Mouse (Mus musculus) intestine, embryonic 14.5 days (tissue): ENCODE measurements around the gene Smad6. TPM values are rescaled to one million over a fixed set of nuclear protein-coding genes. Genes with fewer than 3 reads are reported as not detected.
A peak's percentile ranks its signal among the peaks of the same experiment; 100 is the strongest.

Experiments
- ATAC-seq: fragments of 200-750 bp; cut with Nextera tagmentation; replicated peaks from 2 replicates; pipeline ENCODE4 v1.8.0; 2017; ENCODE audit warnings: low read depth, moderate number of reproducible peaks, moderate TSS enrichment, moderate library complexity; ENCODE audit not compliant: low FRiP score, low TSS enrichment
- DNase-seq: peaks from one replicate; pipeline ENCODE4 v3.0.0-alpha.2; 2018; ENCODE audit warnings: low spot score
- H3K27ac ChIP-seq: fragments of 300-500 bp; sonication (generic); 2 replicates; pipeline ENCODE4 v1.5.1; 2014; ENCODE audit warnings: low read depth, mild to moderate bottlenecking, control low read depth
- H3K27me3 ChIP-seq: fragments of 300-500 bp; sonication (generic); replicated peaks from 2 replicates; pipeline ENCODE4 v1.6.1; 2014; ENCODE audit warnings: low read length, control low read depth; ENCODE audit not compliant: control insufficient read depth, insufficient read depth
- H3K36me3 ChIP-seq: fragments of 300-500 bp; sonication (generic); 2 replicates; pipeline ENCODE4 v1.6.1; 2014; ENCODE audit warnings: low read length, control low read depth; ENCODE audit not compliant: control insufficient read depth, insufficient read depth
- H3K4me1 ChIP-seq: fragments of 300-500 bp; sonication (generic); replicated peaks from 2 replicates; pipeline ENCODE4 v1.6.1; 2014; ENCODE audit warnings: low read length, control low read depth, mixed read lengths; ENCODE audit not compliant: control insufficient read depth, insufficient read depth
- H3K4me2 ChIP-seq: fragments of 300-500 bp; sonication (generic); 2 replicates; pipeline ENCODE4 v1.6.1; 2014; ENCODE audit warnings: low read length
- H3K4me3 ChIP-seq: fragments of 300-500 bp; sonication (generic); 2 replicates; pipeline ENCODE4 v1.5.1; 2014; ENCODE audit warnings: low read depth, low read length, control low read depth, mixed read lengths
- H3K9ac ChIP-seq: fragments of 300-500 bp; sonication (generic); 2 replicates; pipeline ENCODE4 v1.6.1; 2014; ENCODE audit warnings: mild to moderate bottlenecking, low read length
- H3K9me3 ChIP-seq: fragments of 300-500 bp; sonication (generic); 2 replicates; pipeline ENCODE4 v1.6.1; 2016; ENCODE audit warnings: low read length, control low read depth; ENCODE audit not compliant: control insufficient read depth
- WGBS: fragments of 180-500 bp; shearing (Covaris S2); extraction: QIAGEN DNeasy Blood & Tissue Kit; methylation state at CpG from one replicate; pipeline ENCODE4 v1.1.7; 2014; 5-methylcytosine and 5-hydroxymethylcytosine counted together
- polyA plus RNA-seq: library from polyadenylated mRNA; unstranded; fragments of >200 nt; fragmentation: Nextera tagmentation; extraction: Ambion mirVana; gene quantifications from 2 replicates; pipeline ENCODE4 v1.2.1, GENCODE M21; 2014

Smad6 gene
- polyA plus RNA-seq, 1 experiment from 2014 or later = 9.3 TPM

GRCm38 (mm10) chr9:64019036-64019886 lies 2.6 kb downstream of the Smad6 start:
- Histone ChIP-seq H3K27me3 (no peaks in the 10 kb centered on the region), H3K9me3 (no peaks in the 10 kb centered on the region), H3K4me3 (peak overlapping the region; percentile 71), H3K9ac (peak overlapping the region; percentile 95), H3K27ac (peak overlapping the region; percentile 96), H3K4me1 (peaks cover 46% of the 10 kb centered on the region), H3K4me2 (peak overlapping the region; percentile 92), H3K36me3 (peaks cover 5% of the 10 kb centered on the region; the same call in 1 of the 2 replicates)
- WGBS = 3% methylated on average over 10 of the region's 10 CpGs
- DNase-seq = peak; percentile 66
- no peak for ATAC-seq

DNA sequence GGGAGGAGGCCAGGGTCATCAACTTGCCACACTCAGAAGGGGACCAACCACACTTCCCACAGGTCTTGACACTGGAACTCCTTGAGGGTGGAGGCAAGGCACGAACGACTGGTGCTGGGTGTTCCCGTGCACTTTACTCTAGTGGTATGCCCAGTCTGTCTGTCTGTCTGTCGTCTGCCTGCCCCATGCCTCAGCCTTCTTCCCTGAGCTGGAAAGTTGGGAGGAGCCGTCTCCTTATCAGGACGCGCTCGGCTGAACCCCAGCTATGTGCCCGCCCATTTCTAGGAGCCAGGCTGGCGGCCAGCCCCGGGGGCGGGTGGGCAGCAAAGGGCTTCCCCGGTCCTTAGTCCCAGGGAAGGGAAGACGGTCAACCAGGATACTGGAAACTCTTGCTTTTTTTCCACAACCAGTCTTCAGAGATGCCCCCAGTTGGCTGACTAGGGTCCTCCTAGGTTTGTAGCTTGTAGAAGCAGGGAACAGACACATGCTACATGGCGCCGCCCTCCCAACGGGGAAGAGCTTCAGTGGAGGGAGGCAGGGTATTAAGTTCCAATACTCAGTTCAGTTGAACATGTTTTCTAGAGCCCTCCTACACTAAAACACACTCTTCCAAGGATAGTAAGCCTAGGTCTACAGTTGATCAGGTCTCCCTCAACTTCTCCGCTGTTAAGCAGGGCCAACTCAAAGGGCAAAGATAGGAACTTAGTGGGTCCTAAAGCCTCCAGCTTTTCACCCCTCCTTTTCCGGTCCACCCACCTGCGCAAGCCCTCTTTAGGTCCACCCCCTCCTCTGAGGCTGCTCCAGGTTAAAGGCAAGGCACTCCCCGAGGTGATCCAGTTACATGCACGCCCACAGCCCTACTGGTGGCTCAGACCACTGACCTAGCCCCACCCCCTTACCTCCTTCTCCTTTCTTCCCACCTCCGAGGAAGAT lies 3.7 kb downstream of the Smad6 start:
- ATAC-seq = peak; percentile 63
- 3% methylated on average over 23 of the region's 23 CpGs for WGBS
- H3K4me1 ChIP-seq = peaks cover 45% of the 10 kb centered on the region
- H3K9me3 ChIP-seq = no peaks in the 10 kb centered on the region
- peak overlapping the region; percentile 95 for H3K9ac ChIP-seq
- DNase-seq = peak; percentile 83
- peak overlapping the region; percentile 96 for H3K27ac ChIP-seq
- peaks cover 10% of the 10 kb centered on the region; the same call in 1 of the 2 replicates for H3K36me3 ChIP-seq
- peak overlapping the region; percentile 71 for H3K4me3 ChIP-seq
- no peaks in the 10 kb centered on the region for H3K27me3 ChIP-seq
- peak overlapping the region; percentile 92 for H3K4me2 ChIP-seq

DNA sequence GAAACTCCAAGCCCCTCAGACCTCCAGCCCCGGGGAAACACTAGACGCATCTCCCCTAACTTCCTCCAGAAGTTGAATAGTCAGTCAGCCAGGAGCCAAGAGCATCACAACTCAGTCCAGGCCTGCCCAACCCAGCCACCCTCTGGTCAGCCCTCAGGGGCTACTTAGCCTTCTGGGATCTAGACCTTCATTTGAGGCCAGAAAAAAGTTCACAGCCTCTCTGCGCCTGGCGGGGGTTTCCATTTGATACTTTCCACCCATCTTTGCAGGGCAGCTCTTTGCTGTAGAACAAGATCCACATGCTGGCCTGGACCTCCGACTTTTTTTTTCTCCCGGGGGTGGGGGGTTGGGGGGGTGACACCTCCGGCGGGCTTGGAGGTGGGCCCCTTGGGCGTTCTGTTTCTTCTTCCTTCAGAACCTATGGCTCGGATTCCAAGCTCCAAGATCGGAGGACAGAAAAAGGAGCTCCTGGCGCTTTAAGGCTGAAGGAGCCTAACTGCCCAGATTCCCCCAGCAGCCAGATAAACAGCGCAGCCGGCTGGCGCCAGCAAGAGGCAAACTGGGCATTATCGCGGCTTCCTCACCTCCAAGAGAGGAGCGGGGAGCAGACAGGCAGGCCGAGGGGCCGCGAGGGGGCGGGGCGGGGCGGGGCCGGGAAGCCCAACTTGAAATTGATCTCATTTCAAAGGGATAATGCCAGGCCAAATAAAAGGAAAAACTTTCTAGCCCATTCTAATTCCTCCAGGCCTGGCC lies 5.0 kb downstream of the Smad6 start:
- peaks cover 44% of the 10 kb centered on the region for H3K4me1 ChIP-seq
- peak overlapping the region; percentile 71 for H3K4me3 ChIP-seq
- WGBS = 3% methylated on average over 25 of the region's 25 CpGs
- peak overlapping the region; percentile 96 for H3K27ac ChIP-seq
- peak; percentile 82 for DNase-seq
- ATAC-seq = no peak
- 0 out of 2 replicates have a peak, but pooled peaks cover 2% of the 10 kb centered on the region for H3K9me3 ChIP-seq
- H3K27me3 ChIP-seq = no peaks in the 10 kb centered on the region
- H3K36me3 ChIP-seq = peaks cover 21% of the 10 kb centered on the region
- peak overlapping the region; percentile 95 for H3K9ac ChIP-seq
- peak overlapping the region; percentile 92 for H3K4me2 ChIP-seq

- Histone ChIP-seq H3K9me3 (0 out of 2 replicates have a peak, but pooled peaks cover 7% of the 10 kb centered on the region), H3K27ac (no peak overlapping the region), H3K4me2 (peak overlapping the region; percentile 92), H3K27me3 (no peaks in the 10 kb centered on the region), H3K9ac (no peak overlapping the region), H3K36me3 (peaks cover 28% of the 10 kb centered on the region), H3K4me1 (peaks cover 44% of the 10 kb centered on the region), H3K4me3 (0 out of 2 replicates have a peak overlapping the region, but pooled peaks have one; percentile 71)
- ATAC-seq (no peak), DNase-seq (no peak)
- 44% methylated on average over 7 of the region's 7 CpGs for WGBS
These were observed 5.8 kb downstream of the Smad6 start for GRCm38 (mm10) chr9:64016092-64016491.

GRCm38 (mm10) chr9:64014801-64015200 lies 7.1 kb downstream of the Smad6 start:
- no peak overlapping the region for H3K4me3 ChIP-seq
- no peak overlapping the region for H3K4me2 ChIP-seq
- H3K9ac ChIP-seq = no peak overlapping the region
- H3K4me1 ChIP-seq = peaks cover 44% of the 10 kb centered on the region
- H3K27ac ChIP-seq = no peak overlapping the region
- H3K36me3 ChIP-seq = peaks cover 34% of the 10 kb centered on the region
- no peak for ATAC-seq
- 0 out of 2 replicates have a peak, but pooled peaks cover 7% of the 10 kb centered on the region for H3K9me3 ChIP-seq
- 64% methylated on average over 6 of the region's 6 CpGs for WGBS
- H3K27me3 ChIP-seq = no peaks in the 10 kb centered on the region
- no peak for DNase-seq

DNA sequence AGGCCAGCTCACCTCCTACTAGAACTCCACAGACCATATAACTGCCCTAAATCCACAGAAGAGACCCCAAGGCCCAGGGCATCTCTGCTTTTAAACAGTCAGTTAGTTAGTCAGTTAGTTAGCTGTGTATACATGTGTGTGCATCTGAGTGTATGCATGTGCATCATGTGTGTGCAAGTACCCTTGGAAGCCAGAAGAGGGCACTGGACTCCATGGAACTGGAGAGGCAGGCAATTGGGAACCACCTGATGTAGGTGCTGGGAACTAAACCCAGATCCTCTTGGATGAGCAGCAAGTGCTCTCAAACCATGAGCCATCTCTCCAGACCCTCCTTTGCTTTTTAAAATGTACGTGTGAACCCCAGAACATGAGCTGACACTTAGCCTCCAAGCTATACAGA lies 10.5 kb downstream of the Smad6 start:
- 0 out of 2 replicates have a peak, but pooled peaks cover 7% of the 10 kb centered on the region for H3K9me3 ChIP-seq
- no peak overlapping the region for H3K4me3 ChIP-seq
- ATAC-seq = no peak
- DNase-seq = no peak
- H3K9ac ChIP-seq = no peak overlapping the region
- 95% methylated on average over 1 of the region's 1 CpGs for WGBS
- H3K27me3 ChIP-seq = no peaks in the 10 kb centered on the region
- peaks cover 17% of the 10 kb centered on the region; the same call in 1 of the 2 replicates for H3K4me1 ChIP-seq
- no peak overlapping the region for H3K27ac ChIP-seq
- no peak overlapping the region for H3K4me2 ChIP-seq
- peaks cover 58% of the 10 kb centered on the region for H3K36me3 ChIP-seq

DNA sequence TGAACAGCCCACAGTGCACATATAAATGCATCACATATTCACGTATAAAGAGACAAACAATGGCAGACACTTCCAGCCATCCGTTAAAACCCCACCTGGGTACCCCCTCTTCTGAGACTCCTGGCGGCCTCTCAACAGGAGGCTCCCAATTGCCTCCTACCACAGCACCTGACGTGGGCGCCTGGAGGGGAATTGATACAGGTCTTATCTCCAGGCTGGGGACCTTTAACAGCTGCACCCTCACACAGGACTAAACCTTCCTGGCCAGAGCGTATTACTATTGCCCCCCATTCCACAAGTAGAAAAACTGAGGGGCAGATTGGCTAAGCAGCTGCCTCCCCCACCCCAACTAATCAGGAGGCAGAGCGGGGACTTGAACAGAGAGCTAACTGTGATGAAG lies 18.9 kb downstream of the Smad6 start:
- DNase-seq (no peak), ATAC-seq (no peak)
- Histone ChIP-seq H3K9me3 (no peaks in the 10 kb centered on the region), H3K9ac (no peak overlapping the region), H3K4me3 (no peak overlapping the region), H3K4me2 (no peak overlapping the region), H3K36me3 (peaks cover 84% of the 10 kb centered on the region), H3K27me3 (no peaks in the 10 kb centered on the region), H3K4me1 (no peaks in the 10 kb centered on the region; the same call in 1 of the 2 replicates), H3K27ac (no peak overlapping the region)
- 90% methylated on average over 7 of the region's 7 CpGs for WGBS

DNA sequence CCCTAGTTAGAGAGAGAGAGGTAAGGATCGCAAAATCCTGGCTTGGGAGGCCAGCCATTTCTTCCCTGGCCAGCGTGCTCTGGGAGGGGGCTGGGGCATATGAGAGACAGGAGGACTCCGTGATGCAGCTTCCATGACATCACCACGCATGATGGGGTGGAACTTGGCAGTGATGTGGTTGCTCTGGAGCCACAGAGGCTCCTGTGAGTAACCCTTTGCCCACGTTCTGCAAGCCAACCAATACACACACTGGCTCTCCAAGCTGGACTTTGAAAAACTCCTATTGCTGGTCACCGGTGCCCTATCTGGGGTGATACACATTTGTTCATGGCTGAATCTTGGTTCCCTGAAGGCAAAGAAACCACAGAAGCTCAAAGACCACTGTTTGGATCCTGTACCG lies 20.8 kb downstream of the Smad6 start:
- no peak for ATAC-seq

More for the DNA sequence above, 20.8 kb downstream of the Smad6 start:
- Histone ChIP-seq H3K4me3 (no peak overlapping the region), H3K27ac (no peak overlapping the region), H3K27me3 (no peaks in the 10 kb centered on the region), H3K9ac (no peak overlapping the region), H3K4me1 (no peaks in the 10 kb centered on the region; the same call in 1 of the 2 replicates), H3K36me3 (peaks cover 76% of the 10 kb centered on the region), H3K9me3 (no peaks in the 10 kb centered on the region), H3K4me2 (no peak overlapping the region)
- WGBS = 81% methylated on average over 7 of the region's 7 CpGs
- no peak for DNase-seq
